Mouse (Mus musculus): ENCODE results near the gene Znrf4. TPM values are rescaled to one million over a fixed set of nuclear protein-coding genes. Genes with fewer than 3 reads are reported as not detected.
A peak's percentile ranks its signal among the peaks of the same experiment; 100 is the strongest.

Znrf4 gene
- total and polyA plus RNA-seq, 2 experiments, result not detected

DNA sequence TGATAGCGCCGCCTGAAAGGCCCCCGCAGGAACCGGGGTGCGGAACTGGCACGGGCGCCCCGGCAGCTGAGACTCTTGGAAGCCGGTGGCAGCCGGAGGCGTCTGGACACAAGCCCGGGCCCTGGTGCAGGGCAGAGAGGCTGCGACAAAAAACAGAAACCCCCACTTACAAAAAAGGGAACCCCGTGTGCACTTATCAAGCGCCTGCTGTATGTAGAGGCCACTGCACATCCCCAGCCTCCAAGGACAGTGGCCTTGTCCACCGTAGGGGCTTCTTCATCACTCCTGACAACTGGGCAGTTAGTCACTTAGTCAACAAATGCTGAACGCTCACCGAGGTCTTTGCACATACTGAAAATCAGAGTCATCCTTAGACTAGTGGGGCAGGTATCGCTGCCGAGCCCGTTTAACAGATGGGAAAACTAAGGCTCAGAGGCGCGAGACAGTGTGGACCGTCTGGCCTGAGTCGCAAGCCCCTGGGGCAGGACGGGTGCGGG, 1.7 kb downstream of the Znrf4 start:
- no peak for DNase-seq (ENCODE audit: extremely low read depth, low read depth, low spot score)
- H3K79me2 ChIP-seq (ENCODE audit: control insufficient read depth, insufficient read depth, low read length), result no peaks in the 10 kb centered on the region
- H3K27ac ChIP-seq (replicated peaks; ENCODE audit: insufficient read depth, low read depth, low read length), result no peak overlapping the region
- H3K4me3 ChIP-seq (ENCODE audit: insufficient read depth, low read depth, low read length), result no peak overlapping the region
- TF ChIP-seq POLR2A (IDR thresholded peaks at IDR 0.05; ENCODE audit: extremely low read depth, insufficient read depth, low read length) (no peak), CTCF (IDR thresholded peaks at IDR 0.05; ENCODE audit: low read depth, low read length) (no peak)
- no peaks in the 10 kb centered on the region for H3K36me3 ChIP-seq (ENCODE audit: control insufficient read depth, insufficient read depth, low read length)
- WGBS, result 23% methylated on average over 27 of the region's 27 CpGs
- H3K27me3 ChIP-seq (ENCODE audit: control insufficient read depth, insufficient read depth, low read length), result peaks cover 23% of the 10 kb centered on the region
- H3K4me1 ChIP-seq (ENCODE audit: control insufficient read depth, insufficient read depth, low read length), result peaks cover 3% of the 10 kb centered on the region
- H3K9ac ChIP-seq (ENCODE audit: low read depth, low read length), result peak overlapping the region; percentile 30; the same call in 1 of the 2 replicates

DNA sequence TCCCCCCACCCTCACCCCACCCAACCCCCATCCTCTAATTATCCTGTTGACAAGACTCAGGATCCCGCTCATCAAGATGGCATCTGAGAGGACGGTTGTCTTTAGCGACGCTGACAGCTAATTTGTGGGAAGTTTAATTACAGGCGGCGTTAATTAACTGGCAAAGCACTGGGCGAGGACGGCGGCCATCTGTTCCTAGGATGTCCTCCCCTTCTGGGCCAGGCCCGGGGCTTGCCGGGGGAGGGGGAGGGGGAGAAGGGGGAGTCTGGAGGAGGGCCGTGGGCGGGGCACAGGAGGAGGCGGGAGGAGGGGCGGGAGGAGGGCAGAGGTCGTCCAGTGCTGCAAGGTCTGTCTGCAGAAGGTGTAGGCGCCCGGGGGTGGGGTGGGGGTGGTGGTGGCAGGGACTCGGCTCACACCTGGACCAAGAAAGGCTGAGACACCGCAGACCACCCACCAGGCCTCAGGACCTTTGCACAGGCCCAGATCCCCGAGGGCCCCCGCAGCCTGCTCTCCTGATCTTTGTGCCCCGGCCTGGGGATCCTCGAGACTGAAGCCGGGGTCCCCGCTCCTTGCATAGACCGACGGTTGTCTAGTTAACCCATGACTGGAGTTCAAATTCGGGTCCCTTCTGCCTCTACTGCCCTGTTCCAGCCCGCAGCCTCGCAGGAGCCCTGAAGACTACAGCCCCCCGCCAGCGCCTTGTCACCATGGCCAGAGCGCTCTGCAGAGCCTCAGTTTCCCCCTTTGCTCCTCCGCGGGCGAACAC, 2.3 kb downstream of the Znrf4 start:
- peak; percentile 16 for DNase-seq (ENCODE audit: extremely low read depth, low read depth, low spot score)
- no peak for TF ChIP-seq CTCF (IDR thresholded peaks at IDR 0.05; ENCODE audit: low read depth, low read length)
- TF ChIP-seq POLR2A (IDR thresholded peaks at IDR 0.05; ENCODE audit: extremely low read depth, insufficient read depth, low read length), result no peak
- Histone ChIP-seq H3K27ac (replicated peaks; ENCODE audit: insufficient read depth, low read depth, low read length) (no peak overlapping the region), H3K36me3 (ENCODE audit: control insufficient read depth, insufficient read depth, low read length) (no peaks in the 10 kb centered on the region), H3K27me3 (ENCODE audit: control insufficient read depth, insufficient read depth, low read length) (peaks cover 23% of the 10 kb centered on the region), H3K4me1 (ENCODE audit: control insufficient read depth, insufficient read depth, low read length) (peaks cover 3% of the 10 kb centered on the region), H3K79me2 (ENCODE audit: control insufficient read depth, insufficient read depth, low read length) (no peaks in the 10 kb centered on the region), H3K9ac (ENCODE audit: low read depth, low read length) (peak overlapping the region; percentile 30; the same call in 1 of the 2 replicates), H3K4me3 (ENCODE audit: insufficient read depth, low read depth, low read length) (no peak overlapping the region)
- WGBS, result 14% methylated on average over 32 of the region's 37 CpGs

GRCm38 (mm10) chr17:56509021-56509640, 3.1 kb downstream of the Znrf4 start:
- Histone ChIP-seq H3K36me3 (ENCODE audit: control insufficient read depth, insufficient read depth, low read length) (no peaks in the 10 kb centered on the region), H3K4me3 (ENCODE audit: insufficient read depth, low read depth, low read length) (no peak overlapping the region), H3K79me2 (ENCODE audit: control insufficient read depth, insufficient read depth, low read length) (no peaks in the 10 kb centered on the region), H3K27me3 (ENCODE audit: control insufficient read depth, insufficient read depth, low read length) (peaks cover 23% of the 10 kb centered on the region), H3K9ac (ENCODE audit: low read depth, low read length) (no peak overlapping the region), H3K4me1 (ENCODE audit: control insufficient read depth, insufficient read depth, low read length) (peaks cover 3% of the 10 kb centered on the region), H3K27ac (replicated peaks; ENCODE audit: insufficient read depth, low read depth, low read length) (no peak overlapping the region)
- DNase-seq (ENCODE audit: extremely low read depth, low read depth, low spot score), result no peak
- WGBS, result 69% methylated on average over 10 of the region's 10 CpGs
- TF ChIP-seq CTCF (IDR thresholded peaks at IDR 0.05; ENCODE audit: low read depth, low read length) (no peak), POLR2A (IDR thresholded peaks at IDR 0.05; ENCODE audit: extremely low read depth, insufficient read depth, low read length) (no peak)

DNA sequence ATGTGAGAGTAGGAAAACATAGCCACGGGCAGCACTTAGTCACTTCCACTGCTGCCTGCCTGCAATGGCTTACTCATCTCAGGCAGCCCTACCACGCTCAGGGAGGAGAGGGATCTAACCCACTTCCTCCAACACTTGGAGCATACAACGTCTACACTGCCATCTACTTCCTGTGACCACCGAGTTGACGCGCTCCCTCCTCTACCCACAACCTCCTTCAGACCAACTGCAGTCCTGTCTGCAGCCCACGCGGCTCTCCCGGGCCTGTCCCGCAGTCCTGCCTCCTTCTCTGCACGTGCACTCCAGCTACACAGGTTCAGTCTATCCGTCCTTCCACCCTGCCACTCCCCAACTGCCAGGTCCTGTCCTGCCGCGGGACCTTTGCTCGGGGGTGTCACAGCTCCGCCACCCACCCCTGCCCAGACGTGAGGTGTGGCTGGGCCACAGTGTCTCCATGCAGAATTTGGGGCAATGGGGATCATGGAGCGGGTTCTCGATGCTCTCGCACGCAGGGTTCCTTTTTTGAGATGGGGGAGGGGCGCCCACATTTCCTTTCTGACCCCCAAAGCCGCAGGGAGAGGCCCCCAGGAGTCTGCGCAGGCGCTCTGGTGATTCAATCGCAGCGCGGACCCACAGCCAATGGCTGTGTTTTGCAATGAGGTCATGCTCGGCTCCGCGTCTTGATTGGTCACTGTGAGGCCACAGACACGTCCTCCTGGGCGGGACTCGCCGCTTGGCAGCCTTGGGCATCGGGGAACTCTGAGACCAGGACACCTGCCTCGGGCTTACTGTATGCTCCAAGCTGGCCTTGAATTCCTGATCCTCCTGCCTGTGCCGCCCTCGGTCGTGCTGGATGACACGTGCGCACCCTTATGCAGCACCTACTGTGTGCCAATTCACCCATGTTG, 4.8 kb downstream of the Znrf4 start:
- Histone ChIP-seq H3K36me3 (ENCODE audit: control insufficient read depth, insufficient read depth, low read length) (no peaks in the 10 kb centered on the region), H3K27ac (replicated peaks; ENCODE audit: insufficient read depth, low read depth, low read length) (peak overlapping the region; percentile 66), H3K9ac (ENCODE audit: low read depth, low read length) (peak overlapping the region; percentile 71), H3K4me3 (ENCODE audit: insufficient read depth, low read depth, low read length) (peak overlapping the region; percentile 63), H3K79me2 (ENCODE audit: control insufficient read depth, insufficient read depth, low read length) (no peaks in the 10 kb centered on the region), H3K4me1 (ENCODE audit: control insufficient read depth, insufficient read depth, low read length) (peaks cover 3% of the 10 kb centered on the region), H3K27me3 (ENCODE audit: control insufficient read depth, insufficient read depth, low read length) (peaks cover 23% of the 10 kb centered on the region)
- no peak for TF ChIP-seq CTCF (IDR thresholded peaks at IDR 0.05; ENCODE audit: low read depth, low read length)
- TF ChIP-seq POLR2A (IDR thresholded peaks at IDR 0.05; ENCODE audit: extremely low read depth, insufficient read depth, low read length), result no peak
- peak; percentile 93 for DNase-seq (ENCODE audit: extremely low read depth, low read depth, low spot score)
- WGBS, result 2% methylated on average over 42 of the region's 42 CpGs

DNA sequence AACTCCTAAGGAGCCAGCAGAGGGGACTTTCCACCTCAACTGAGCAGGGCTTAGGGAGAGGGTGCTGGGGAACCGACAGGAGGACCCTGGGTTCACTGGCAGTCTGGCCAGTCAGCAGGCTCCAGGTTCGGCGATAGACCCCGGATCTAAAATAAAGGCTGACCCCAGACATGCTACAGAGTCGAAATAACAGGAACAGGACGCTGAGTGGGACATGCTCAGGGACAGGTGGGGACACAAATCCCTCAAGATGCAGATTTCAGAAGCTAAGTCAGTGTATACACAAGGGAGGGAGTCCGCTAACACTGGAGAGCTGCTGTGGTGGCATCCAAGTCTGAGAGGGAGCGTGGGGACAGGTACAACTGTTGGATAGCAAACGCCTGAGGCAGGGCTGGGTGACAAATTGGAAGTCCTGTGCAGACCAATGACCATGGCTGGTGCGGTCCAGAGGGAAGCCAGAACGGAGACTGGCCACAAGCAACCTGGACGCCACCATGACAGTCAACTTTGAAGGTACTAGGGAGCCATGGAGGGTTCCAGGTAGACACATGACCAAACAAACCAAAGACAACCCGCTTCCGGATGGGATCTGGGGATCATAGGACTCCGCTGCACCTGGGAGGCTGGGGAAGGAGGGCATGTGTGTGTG, 5.7 kb downstream of the Znrf4 start:
- peak overlapping the region; percentile 63; the same call in 1 of the 2 replicates for H3K4me3 ChIP-seq (ENCODE audit: insufficient read depth, low read depth, low read length)
- DNase-seq (ENCODE audit: extremely low read depth, low read depth, low spot score), result no peak
- WGBS, result 74% methylated on average over 15 of the region's 15 CpGs
- H3K27ac ChIP-seq (replicated peaks; ENCODE audit: insufficient read depth, low read depth, low read length), result no peak overlapping the region
- no peaks in the 10 kb centered on the region for H3K36me3 ChIP-seq (ENCODE audit: control insufficient read depth, insufficient read depth, low read length)
- peaks cover 14% of the 10 kb centered on the region for H3K27me3 ChIP-seq (ENCODE audit: control insufficient read depth, insufficient read depth, low read length)
- H3K9ac ChIP-seq (ENCODE audit: low read depth, low read length), result no peak overlapping the region
- no peaks in the 10 kb centered on the region for H3K79me2 ChIP-seq (ENCODE audit: control insufficient read depth, insufficient read depth, low read length)
- TF ChIP-seq CTCF (IDR thresholded peaks at IDR 0.05; ENCODE audit: low read depth, low read length) (no peak), POLR2A (IDR thresholded peaks at IDR 0.05; ENCODE audit: extremely low read depth, insufficient read depth, low read length) (no peak)
- peaks cover 3% of the 10 kb centered on the region for H3K4me1 ChIP-seq (ENCODE audit: control insufficient read depth, insufficient read depth, low read length)
